In genomic region chr5:14641260-14641659, GRCm38 (mm10) we compare ENCODE assay signal across 10 mouse cellular contexts.
"Had no signal": no experiment of that assay in that cellular context is flagged by ENCODE, and none has a peak within 500 bp of the region (broad histone marks: within the 10 kb centered on the region; RNA-seq: fewer than 3 reads in every experiment).

No protein-coding gene starts in this region.

- DNase-seq: kidney, postnatal 14 days; liver; liver, embryonic 13.5 days; liver, postnatal 0 days; lung, postnatal 14 days; right cerebral cortex, postnatal 4 days; spleen, adult 18-20 months; thymus, adult 2 months; thymus, postnatal 25 days had no signal

- ATAC-seq: liver, postnatal 0 days; midbrain, embryonic 15.5 days had no signal
